Mouse (Mus musculus): ENCODE data around the gene Vps54. TPM values are rescaled to one million over a fixed set of nuclear protein-coding genes. Genes with fewer than 3 reads are reported as not detected.

Gene Vps54
- total RNA-seq, 2 experiments from 2014 or later = 41.5 to 42.7 TPM

- no peak for DNase-seq (ENCODE audit: low spot score in 2 of 2)
These were observed 93.7 kb downstream of the Vps54 start for GRCm38 (mm10) chr11:21332639-21333295.

- DNase-seq (ENCODE audit: low spot score in 2 of 2) = no peak
These were observed 98.8 kb downstream of the Vps54 start for GRCm38 (mm10) chr11:21337855-21338254.

- no peak for DNase-seq (ENCODE audit: low spot score in 2 of 2)
These were observed 100.0 kb downstream of the Vps54 start for GRCm38 (mm10) chr11:21339088-21339487.

GRCm38 (mm10) chr11:21343490-21343889, 104.4 kb downstream of the Vps54 start:
- DNase-seq (ENCODE audit: low spot score in 2 of 2) = no peak

- DNase-seq (ENCODE audit: low spot score in 2 of 2) = no peak
These were observed 106.9 kb downstream of the Vps54 start for GRCm38 (mm10) chr11:21346020-21346419.

- DNase-seq (ENCODE audit: low spot score in 2 of 2) = no peak
These were observed 109.8 kb downstream of the Vps54 start for GRCm38 (mm10) chr11:21348890-21349289.

GRCm38 (mm10) chr11:21351296-21351695, 112.2 kb downstream of the Vps54 start:
- no peak for DNase-seq (ENCODE audit: low spot score in 2 of 2)

GRCm38 (mm10) chr11:21363144-21363940, 124.3 kb downstream of the Vps54 start:
- DNase-seq (ENCODE audit: low spot score in 2 of 2) = peak in 1 of 2 experiments; percentile 9

GRCm38 (mm10) chr11:21368466-21368865, 129.4 kb downstream of the Vps54 start:
- DNase-seq (ENCODE audit: low spot score in 2 of 2) = no peak

- no peak for DNase-seq (ENCODE audit: low spot score in 2 of 2)
These were observed 130.4 kb downstream of the Vps54 start for GRCm38 (mm10) chr11:21369248-21370016.

- DNase-seq (ENCODE audit: low spot score in 2 of 2) = peak; percentile 55 to 75
These were observed 131.5 kb downstream of the Vps54 start for GRCm38 (mm10) chr11:21370399-21371121.

Small RNA genes within 50 kb of the gene (microRNA-seq; reads per million reads assigned to microRNA genes)
- not detected for gene Mir1933

Other genes starting within 250 kb of the Vps54 start
- gene Peli1, start 148.0 kb upstream of the Vps54 start, total RNA-seq (2021) = 10 to 100 TPM; 25.7 to 28.1 TPM
- gene Ugp2, start 131.9 kb downstream of the Vps54 start, total RNA-seq (2021) = 10 to 100 TPM; 78.2 to 83.7 TPM